Mouse (Mus musculus): ENCODE data around the gene Haspin. TPM values are rescaled to one million over a fixed set of nuclear protein-coding genes. Genes with fewer than 3 reads are reported as not detected.

The Haspin gene
- under 1 TPM; 0.21 to 0.25 TPM for total RNA-seq (2021)

DNA sequence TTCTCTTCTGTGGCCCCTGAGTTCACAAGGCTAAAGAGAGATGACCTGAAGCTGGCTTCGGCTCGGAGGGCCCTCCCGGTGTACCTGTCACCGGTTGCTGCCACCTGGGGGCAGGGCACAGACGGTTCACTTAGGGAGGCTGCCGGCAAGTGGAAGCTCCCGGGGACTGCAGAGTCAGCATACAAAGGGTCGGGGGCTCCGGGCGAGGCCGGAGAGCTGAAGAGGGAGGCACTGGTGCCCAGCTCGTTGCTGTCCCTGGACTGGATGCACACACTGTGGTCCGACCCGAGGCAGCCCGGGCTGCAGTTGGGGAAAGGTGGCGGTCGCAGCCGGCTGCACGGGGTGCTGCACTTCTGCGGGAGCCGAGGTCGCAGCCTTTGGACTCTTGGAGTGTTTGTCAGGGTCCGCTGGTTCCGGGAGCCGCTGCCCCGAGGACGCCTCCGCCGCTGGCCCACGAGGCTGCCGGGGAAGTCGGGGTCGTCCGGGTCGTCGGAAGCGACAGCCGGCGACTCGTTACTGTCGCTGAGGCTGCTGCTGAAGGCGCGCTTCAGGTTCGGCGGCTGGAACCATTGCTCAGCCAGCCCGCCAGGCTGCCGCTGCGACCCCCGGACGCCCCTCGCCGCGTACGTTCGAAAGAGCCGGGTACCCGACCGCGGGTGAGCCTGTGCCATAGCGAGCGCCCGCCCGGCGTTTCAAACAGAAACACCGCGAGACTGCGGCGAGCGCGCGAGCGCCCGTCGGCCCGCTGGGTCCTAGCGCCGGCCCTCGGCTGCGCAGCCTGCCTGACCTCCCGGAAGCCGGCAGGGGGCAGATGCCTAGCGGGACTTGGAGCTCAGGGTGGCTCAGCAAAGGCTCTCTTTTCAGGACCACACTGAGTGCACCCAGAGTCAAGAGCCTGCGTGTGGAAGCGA lies at the start of gene Haspin:
TSS of gene Haspin (minus strand) at position 704 of the 911 bp plus-strand sequence.
- intact Hi-C loops (cut with DNase I), result loop anchor here (1.0 to 5.0 kb wide), 2 partner anchors 144 to 1233 kb away; no protein-coding TSS in a partner anchor
- DNase-seq (ENCODE audit: low spot score in 2 of 2), result peak; percentile 88 to 90

DNA sequence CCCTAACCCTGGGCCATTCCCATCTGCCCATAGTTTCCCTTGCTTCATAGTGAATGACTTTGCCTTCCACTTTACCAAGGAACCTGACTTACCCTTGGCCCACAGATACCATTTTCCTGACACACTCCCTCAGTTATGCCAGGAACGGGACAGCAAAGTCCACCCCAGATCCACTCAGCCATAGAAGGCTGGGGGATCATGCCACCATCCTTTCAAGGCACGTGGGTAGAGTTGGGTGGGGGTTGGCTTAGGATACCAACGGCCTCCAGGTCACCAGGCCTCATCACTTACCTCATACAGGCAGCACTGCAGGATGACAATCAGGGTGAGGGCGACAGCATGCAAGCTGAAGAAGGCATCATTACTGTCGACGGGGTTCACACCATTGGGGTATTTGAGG lies 49.1 kb upstream of the Haspin start:
- intact Hi-C loops (cut with DNase I), result no loop called here
- DNase-seq (ENCODE audit: low spot score in 2 of 2), result no peak

DNA sequence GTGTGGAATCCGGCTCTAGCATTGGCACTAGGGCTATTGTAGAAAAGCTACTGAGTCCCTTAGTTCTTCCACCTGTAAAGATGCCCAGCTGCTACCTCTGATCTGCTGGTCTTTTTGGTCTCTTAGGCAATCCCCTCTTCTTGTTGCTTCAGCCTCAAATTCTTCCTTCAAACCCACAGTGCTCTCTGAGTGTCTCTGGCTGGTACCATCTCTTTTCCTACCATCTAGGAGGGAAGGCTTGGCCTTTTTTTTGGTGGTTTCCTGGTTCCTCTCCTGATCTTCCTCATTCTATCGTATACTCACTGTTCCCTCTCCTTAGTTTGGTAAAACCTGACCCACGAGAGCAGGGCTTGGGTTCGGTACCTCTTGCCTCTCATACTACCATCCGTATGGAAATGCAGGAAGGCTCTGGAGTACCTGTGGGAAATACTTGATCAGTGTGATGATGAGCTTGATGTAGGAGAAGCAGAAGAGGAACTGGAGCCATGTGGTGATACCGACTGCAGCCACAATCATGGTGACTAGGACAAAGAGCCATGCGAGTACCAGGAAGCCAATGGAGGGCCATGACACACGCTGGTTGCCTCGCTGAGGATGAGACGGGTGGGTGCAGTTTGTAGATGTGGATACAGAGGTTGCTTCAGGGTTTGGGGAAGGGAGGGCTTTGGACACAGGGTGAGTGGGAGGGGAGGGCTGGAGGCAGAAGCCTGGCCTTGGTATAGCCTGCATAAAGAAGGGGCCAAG lies 48.0 kb upstream of the Haspin start:
- intact Hi-C loops (cut with DNase I), result no loop called here
- DNase-seq (ENCODE audit: low spot score in 2 of 2), result no peak

DNA sequence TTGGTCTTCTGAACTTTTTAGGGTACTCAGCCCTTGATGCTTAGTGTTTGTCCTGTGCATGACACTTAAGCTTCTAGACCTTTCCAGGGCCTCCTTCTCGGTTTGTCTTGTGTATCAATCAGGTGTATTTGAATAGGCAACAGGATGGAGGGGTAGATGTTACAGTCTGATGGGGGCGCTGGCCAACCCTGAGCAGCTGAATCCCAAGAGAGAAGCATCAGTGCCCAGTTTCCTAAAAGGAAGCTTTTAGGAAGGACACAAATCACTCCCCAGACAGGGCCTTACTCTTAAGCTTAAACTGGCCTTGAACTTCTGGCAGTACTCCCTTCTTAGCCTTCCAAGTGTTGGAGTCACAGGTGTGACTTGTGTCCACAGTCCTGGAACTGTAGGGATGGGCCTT lies 39.8 kb upstream of the Haspin start:
- no peak for DNase-seq (ENCODE audit: low spot score in 2 of 2)
- intact Hi-C loops (cut with DNase I), result loop anchor here (2.0 kb wide), 1 partner anchor 21 kb away; the partner anchor contains the start of genes Ctns and Shpk

DNA sequence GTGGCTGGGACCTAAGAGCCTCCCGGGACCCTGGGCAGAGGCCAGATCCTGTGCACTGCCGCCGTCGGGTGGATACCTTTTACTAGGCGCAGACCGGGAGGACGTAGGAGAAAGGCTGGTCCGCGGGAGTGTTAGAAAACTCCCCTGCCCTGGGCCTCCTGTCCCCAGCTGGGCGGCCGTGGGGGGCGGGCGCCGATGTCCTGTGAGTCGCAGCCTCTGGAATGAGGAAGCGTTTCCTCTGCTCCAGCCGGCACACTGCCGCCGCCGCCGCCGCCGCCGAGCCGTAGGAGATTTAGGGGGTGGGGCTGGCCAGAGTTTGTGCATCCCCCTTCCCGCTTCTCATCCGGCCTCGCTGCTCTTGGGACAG lies 39.4 kb upstream of the Haspin start:
- DNase-seq (ENCODE audit: low spot score in 2 of 2), result peak; percentile 23 to 44
- intact Hi-C loops (cut with DNase I), result loop anchor here (2.0 kb wide), 1 partner anchor 21 kb away; the partner anchor contains the start of genes Ctns and Shpk

DNA sequence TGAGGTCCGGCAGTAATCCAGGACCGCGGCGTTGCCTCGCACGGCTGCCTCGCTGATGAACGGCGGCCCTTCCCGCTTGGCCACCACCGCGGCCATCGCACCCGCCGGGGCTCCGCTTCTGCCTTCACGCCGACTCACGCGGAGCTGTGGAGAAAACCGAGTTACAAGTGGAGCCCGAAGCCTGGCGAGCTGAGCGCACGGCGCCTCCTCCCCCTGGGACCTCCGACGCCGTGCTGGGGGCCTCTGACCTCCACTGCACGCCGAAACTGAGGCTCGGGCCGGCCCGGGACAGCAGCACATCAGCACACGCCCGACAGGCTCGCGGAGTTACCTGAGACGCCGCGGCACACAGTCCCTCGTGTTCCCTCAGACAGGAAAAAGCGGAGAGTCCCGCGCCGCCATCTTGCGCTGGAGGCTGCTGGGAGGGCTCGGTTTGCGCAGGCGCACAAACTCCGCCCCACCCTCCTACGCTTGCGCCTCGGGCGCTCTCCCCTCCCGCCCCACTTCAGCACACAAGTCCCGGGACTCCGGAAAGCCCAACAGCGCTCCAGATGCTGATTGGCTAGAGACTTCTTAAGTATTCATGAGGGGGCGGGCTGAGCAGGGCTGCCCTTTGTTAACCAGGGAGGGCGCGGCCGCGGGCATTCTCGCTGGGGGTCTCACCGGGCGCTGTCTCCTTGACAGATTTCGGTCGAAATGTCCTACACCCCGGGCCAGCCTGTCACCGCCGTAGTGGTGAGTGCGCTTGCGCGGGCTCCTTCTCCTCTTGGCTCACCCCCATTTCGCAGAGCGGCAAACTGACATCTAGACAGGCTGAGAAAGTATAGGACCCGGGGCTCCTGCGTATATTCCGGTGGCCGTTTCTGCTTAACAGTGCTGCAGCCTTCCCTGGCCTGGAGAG lies 38.8 kb upstream of the Haspin start, which contains the start of the genes Emc6 and Tax1bp3:
TSS of gene Emc6 (minus strand) at position 430 of the 901 bp plus-strand sequence.
TSS of gene Tax1bp3 (plus strand) at position 476 of the 901 bp plus-strand sequence.
- intact Hi-C loops (cut with DNase I), result loop anchor here (2.0 kb wide), 1 partner anchor 22 kb away; the partner anchor contains the start of genes Ctns and Shpk
- peak; percentile 94 to 97 for DNase-seq (ENCODE audit: low spot score in 2 of 2)

DNA sequence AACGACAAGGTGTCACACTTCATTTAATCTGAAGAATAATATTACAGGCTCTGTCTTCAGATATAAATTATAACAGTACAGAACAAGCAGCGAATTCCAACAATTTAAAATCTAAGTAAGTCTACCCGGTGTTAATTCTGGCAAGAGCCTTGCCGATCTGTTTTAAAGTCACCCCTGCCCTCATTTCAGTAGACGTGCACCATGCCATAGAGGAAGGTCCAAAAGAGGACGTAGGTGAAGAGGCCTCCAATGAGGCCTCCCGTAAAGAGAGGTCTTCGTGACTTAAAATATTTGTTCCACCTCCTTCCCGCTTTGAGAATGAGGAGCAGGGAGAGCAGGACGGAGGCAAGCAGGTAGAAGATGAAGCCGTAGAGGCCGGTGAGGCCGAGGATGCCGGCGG lies 38.1 kb upstream of the Haspin start:
- no peak for DNase-seq (ENCODE audit: low spot score in 2 of 2)
- intact Hi-C loops (cut with DNase I), result loop anchor here (2.0 kb wide), 1 partner anchor 23 kb away; the partner anchor contains the start of genes Ctns and Shpk

DNA sequence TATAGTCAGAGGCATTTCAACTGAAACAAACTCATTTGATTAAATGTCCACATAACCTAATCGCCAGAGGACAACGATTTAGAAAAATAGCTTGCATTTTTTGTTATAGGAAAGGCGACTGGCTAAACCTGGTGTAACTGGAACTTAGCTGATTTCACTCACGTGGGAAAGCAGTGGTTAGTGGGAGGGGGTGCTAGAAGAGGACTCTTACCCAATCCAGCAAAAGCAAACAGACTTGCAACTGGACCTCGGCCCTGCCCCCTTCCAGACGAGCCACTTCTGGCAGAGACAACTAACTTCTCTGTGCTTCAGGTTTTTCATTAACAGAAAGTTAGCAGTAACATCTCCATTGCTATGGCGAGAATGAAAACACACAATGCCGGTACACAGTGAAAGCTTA lies 37.5 kb upstream of the Haspin start:
- no peak for DNase-seq (ENCODE audit: low spot score in 2 of 2)
- intact Hi-C loops (cut with DNase I), result loop anchor here (2.0 kb wide), 1 partner anchor 23 kb away; the partner anchor contains the start of genes Ctns and Shpk

DNA sequence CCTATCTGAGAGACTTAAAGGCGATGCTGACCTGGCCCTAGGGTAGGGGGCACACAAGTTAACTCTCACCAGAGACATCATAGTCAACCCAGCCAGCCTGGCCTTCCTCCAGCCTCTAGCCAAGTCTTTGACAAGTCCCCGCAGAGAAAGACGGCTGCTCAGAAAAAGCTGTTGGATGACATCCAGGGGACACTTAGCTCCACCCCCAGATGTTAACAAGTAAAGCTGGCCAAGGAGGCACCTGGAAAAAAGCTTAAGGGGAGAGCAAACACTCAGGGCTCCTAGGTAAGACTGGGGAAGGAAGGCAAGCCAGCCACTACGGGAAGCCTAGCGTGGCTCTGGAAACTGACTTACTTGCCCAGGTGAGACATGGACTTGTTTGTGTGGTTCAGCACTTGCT lies 34.1 kb upstream of the Haspin start:
- intact Hi-C loops (cut with DNase I), result no loop called here
- no peak for DNase-seq (ENCODE audit: low spot score in 2 of 2)

DNA sequence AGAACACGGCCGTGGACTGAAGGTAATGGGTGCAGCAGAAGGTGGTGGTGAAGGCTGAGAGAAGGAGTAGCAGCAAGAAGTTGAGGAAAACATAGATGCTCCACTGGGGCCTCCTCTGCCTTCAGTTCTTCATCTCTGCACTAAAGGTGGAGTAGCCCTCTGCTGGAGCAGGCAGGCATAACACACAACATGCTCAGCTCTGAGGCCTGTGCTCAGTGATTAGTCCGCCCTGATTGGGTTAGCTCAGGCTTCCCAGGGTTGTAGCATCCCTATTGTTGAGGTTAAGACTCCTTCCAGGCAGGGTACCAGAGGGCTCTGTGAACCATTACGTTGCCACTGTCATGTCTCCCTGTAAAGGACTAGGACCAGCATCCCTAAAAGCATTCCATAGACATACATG lies 31.1 kb upstream of the Haspin start:
- DNase-seq (ENCODE audit: low spot score in 2 of 2), result peak; percentile 49 to 62
- intact Hi-C loops (cut with DNase I), result no loop called here

DNA sequence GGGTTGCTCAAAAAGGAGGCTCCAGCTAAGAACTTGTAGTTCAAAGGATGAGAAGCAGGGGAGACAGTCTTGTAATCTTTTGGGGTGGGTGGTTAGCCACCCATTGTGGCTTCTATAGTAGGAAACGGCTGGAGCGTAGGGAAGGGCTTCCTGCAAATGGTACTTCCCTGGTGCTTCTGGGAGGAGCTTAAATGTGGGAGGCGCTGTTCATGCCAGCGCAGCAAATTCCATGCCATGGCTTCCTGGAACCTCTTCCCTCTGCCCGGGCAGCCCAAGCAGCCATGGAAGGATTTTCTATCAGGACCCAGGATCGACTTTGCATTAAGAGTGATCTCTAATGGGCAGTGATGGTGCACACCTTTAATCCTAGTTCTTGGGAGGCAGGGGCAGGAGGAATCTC lies 30.5 kb upstream of the Haspin start:
- DNase-seq (ENCODE audit: low spot score in 2 of 2), result no peak
- intact Hi-C loops (cut with DNase I), result no loop called here

DNA sequence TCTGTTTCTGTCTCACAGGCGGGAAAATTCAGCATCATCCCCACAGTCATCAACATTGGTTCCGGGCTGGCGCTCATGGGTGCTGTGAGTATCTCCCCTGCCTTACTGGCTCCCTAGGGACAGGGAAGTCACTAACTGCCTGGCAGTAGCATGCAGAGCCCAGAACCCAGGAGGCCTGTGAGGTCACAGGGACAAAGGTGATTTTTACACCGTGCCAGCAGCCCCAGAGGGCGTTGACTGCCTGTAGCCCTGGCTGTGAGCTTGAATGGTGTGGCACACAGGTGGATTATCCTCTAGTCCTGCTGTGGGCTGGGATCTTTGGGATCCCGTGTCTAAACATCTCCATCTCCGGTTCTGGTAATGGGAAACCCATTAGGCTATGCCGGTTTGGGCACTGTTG lies 30.0 kb upstream of the Haspin start:
- intact Hi-C loops (cut with DNase I), result no loop called here
- DNase-seq (ENCODE audit: low spot score in 2 of 2), result no peak

DNA sequence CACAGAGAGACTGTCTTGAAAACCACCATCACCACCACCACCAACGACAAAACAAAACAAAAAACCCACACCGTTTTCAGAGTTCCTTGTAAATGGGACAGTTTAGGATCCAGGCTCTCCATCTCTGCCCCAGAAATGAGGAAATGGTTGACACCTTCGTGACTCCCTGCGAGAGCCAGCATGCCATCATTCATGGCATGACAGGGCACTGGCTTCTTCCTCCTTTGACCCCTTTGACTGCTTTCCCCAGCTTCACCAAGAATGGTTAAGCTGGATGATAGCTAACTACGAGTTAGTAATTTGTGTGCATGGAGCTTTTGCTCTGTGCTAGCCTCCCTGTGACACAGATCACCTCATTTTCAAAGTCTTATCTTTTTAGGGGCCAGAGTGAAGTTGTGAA lies 24.2 kb upstream of the Haspin start:
- intact Hi-C loops (cut with DNase I), result no loop called here
- no peak for DNase-seq (ENCODE audit: low spot score in 2 of 2)

DNA sequence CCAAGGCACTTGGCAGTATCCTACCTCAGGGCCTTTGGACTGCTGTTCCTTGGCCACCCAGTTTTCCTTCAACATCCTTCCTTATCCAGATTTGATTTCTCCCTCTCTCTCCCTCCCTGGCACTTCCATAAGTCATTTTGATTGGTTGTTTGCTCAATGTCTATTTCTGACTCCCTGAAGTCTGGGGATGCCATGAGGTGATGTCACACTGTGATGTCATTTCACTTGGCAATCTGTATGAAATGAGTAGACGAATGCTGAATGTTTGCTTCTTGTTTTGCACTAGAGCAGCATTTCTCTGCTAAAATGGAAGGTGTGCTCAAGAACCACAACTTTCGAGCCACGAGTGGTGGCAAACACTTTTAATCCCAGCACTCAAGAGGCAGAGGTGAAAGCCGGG lies 23.5 kb upstream of the Haspin start:
- DNase-seq (ENCODE audit: low spot score in 2 of 2), result no peak
- intact Hi-C loops (cut with DNase I), result no loop called here

DNA sequence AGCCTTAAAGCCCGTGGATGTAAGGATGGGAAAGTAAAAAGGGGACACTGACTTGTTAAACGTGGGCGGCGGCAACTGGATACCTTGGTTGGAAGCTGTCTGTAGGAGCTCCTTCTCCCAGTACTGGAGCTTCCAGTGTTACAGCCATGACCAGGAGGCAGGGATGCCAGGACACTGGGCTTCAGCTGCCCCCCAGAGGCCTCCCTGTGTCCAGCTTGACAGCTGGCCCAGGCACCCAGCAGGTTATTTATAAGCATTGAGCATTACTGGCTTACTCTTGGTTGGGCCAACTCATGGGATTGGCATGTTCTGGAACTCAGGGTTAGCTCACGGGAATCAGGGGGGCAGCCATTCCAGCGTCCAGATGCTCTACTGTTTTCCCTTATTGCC lies 22.7 kb upstream of the Haspin start:
- no peak for DNase-seq (ENCODE audit: low spot score in 2 of 2)
- intact Hi-C loops (cut with DNase I), result no loop called here

DNA sequence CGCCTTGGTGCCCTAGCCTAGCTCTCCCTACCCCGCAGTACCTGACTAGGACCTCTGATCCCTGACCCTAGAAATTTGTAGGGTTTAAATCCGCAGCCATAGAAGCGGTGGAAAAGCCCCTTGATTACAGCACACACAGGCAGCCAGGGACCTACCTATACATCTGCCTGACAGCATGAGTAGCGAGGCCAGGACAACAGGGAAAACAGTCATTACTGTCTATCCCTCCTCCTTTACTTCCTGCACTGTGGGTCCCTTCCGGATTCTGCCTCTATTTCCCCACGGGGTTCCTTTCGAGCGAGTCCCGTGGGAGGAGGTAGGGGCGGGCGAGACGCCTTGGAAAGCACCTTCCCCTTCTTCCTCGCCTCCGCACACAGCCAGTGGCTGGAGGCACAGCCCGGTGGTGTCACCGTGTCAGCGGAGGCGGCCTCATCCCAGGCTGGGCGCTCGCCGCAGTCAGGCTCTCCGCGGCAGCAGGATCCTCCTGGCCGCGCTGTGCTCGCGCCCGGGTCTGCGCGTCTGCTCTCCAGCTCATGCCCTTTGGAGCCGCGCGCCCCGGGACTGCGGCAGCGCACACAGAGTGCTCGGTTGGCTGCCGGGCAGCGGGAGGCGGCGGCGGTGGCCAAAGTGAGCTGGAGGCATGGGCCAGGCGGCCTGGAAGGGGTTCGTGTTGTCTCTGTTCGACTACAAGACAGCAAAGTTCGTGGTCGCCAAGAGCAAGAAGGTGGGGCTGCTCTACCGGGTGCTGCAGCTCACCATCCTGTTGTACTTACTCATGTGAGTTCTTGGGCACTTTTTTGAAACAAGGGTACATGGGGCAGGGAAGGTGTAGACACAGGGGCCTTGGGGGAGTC lies 22.1 kb upstream of the Haspin start, which contains the start of gene P2rx5:
TSS of gene P2rx5 (plus strand) at position 465 of the 854 bp plus-strand sequence.
- no peak for DNase-seq (ENCODE audit: low spot score in 2 of 2)
- intact Hi-C loops (cut with DNase I), result no loop called here

DNA sequence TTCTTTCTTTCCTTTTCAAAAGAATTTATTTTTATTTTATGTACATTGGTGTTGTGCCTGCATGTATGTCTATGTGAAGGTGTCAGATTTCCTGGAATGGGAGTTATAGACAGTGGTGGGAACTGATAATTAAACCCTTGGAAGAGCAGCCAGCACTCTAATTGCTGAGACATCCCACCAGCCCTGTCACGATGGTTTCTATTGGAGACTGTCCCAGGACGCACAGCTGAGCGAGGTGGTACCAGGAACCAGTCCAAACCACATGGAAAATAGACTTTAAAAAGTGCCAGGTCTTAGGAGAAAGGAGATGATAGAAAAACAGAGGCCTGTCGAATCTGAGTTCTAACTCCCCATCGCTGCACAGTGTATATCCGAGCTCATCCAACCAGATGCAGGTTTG lies 17.0 kb upstream of the Haspin start:
- peak in 1 of 2 experiments; percentile 20 for DNase-seq (ENCODE audit: low spot score in 2 of 2)
- intact Hi-C loops (cut with DNase I), result no loop called here

DNA sequence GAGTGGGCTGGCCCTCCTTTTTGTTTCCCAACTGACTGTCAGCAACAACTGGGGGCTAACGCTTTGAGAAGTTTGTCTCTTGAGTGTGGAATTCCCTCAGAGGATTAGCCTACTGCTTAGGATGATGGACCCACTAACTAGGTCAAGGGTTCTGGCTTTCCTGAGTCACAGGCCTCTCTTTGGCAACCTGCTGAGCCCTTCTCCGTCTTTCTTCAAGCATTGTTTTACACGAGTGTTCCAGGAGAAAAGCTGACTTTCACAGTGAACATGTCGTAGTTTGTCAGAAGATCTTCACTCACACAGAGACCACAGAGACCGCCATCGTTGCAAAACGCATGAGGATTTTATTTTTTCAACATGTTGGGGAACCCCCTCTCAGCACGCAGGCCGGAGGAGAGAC lies 10.1 kb upstream of the Haspin start:
- DNase-seq (ENCODE audit: low spot score in 2 of 2), result no peak
- intact Hi-C loops (cut with DNase I), result no loop called here
